Mouse (Mus musculus) liver, embryonic 11.5 days (tissue): ENCODE results near the gene Lamtor2. TPM values are rescaled to one million over a fixed set of nuclear protein-coding genes. Genes with fewer than 3 reads are reported as not detected.
"Not testable (repeated sequence)": the region's sequence is repeated elsewhere in the genome, so short reads cannot be mapped to it uniquely, and the experiment has no call there.

Source experiments
- ATAC-seq: fragments of 200-750 bp; cut with Nextera tagmentation; replicated peaks from 2 replicates; pipeline ENCODE4 v1.8.0; 2017; ENCODE audit warnings: moderate number of reproducible peaks, mild to moderate bottlenecking, moderate TSS enrichment, moderate library complexity; ENCODE audit not compliant: low FRiP score
- DNase-seq: peaks from one replicate; pipeline ENCODE4 v3.0.0-alpha.2; 2017; ENCODE audit warnings: low spot score
- H3K27ac ChIP-seq: fragments of 300-500 bp; sonication (generic); 2 replicates; pipeline ENCODE4 v1.5.1; 2014; ENCODE audit warnings: mild to moderate bottlenecking, low read depth, low read length, control low read depth
- H3K27me3 ChIP-seq: fragments of 300-500 bp; sonication (generic); replicated peaks from 2 replicates; pipeline ENCODE4 v1.6.1; 2014; ENCODE audit warnings: low read length, mixed read lengths; ENCODE audit not compliant: control insufficient read depth, insufficient read depth
- H3K36me3 ChIP-seq: fragments of 300-500 bp; sonication (generic); 2 replicates; pipeline ENCODE4 v1.6.1; 2014; ENCODE audit warnings: mild to moderate bottlenecking, low read length, moderate library complexity, mixed read lengths; ENCODE audit not compliant: control insufficient read depth, insufficient read depth
- H3K4me1 ChIP-seq: fragments of 300-500 bp; sonication (generic); replicated peaks from 2 replicates; pipeline ENCODE4 v1.6.1; 2014; ENCODE audit warnings: low read length, mixed read lengths; ENCODE audit not compliant: control insufficient read depth, insufficient read depth
- H3K4me2 ChIP-seq: fragments of 300-500 bp; sonication (generic); 2 replicates; pipeline ENCODE4 v1.6.1; 2014; ENCODE audit warnings: mild to moderate bottlenecking, control low read depth, moderate library complexity
- H3K4me3 ChIP-seq: fragments of 300-500 bp; sonication (generic); 2 replicates; pipeline ENCODE4 v1.5.1; 2014; ENCODE audit warnings: low read depth, low read length, control low read depth
- H3K9ac ChIP-seq: fragments of 300-500 bp; sonication (generic); 2 replicates; pipeline ENCODE4 v1.6.1; 2014; ENCODE audit warnings: low read depth, low read length, control low read depth
- H3K9me3 ChIP-seq: fragments of 300-500 bp; sonication (generic); 2 replicates; pipeline ENCODE4 v1.6.1; 2016; ENCODE audit warnings: low read length, inconsistent platforms, mixed read lengths; ENCODE audit not compliant: control insufficient read depth
- WGBS: fragments of 180-500 bp; shearing (Covaris S2); extraction: QIAGEN DNeasy Blood & Tissue Kit; methylation state at CpG from one replicate; pipeline ENCODE4 v1.1.7; 2014; 5-methylcytosine and 5-hydroxymethylcytosine counted together
- polyA plus RNA-seq: library from polyadenylated mRNA; unstranded; fragments of >200 nt; fragmentation: Nextera tagmentation; extraction: Ambion mirVana; gene quantifications from 2 replicates; pipeline ENCODE4 v1.2.1, GENCODE M21; 2014

Lamtor2 gene
- polyA plus RNA-seq: 111 and 120 TPM in 2 replicates

- Histone ChIP-seq H3K4me1 (peaks cover 26% of the 10 kb centered on the region), H3K9ac (peak within 1 kb of the TSS; percentile 92), H3K9me3 (no peaks in the 10 kb centered on the region), H3K27me3 (no peaks in the 10 kb centered on the region), H3K4me3 (peak within 1 kb of the TSS; percentile 92), H3K27ac (peak within 1 kb of the TSS; percentile 94), H3K36me3 (peaks cover 24% of the 10 kb centered on the region), H3K4me2 (peak within 1 kb of the TSS; percentile 93)
- DNase-seq (peak; percentile 94), ATAC-seq (peak; percentile 90)
- under 1% methylated on average over 48 of the region's 48 CpGs for WGBS
Measured at GRCm38 (mm10) chr3:88552676-88553524, at the start of gene Lamtor2. Gene Lamtor2, minus strand, starts transcription at chr3:88553074.

- H3K9ac ChIP-seq: no peak overlapping the region
- no peak overlapping the region for H3K4me3 ChIP-seq
- H3K4me2 ChIP-seq: no peak overlapping the region
- H3K4me1 ChIP-seq: peaks cover 13% of the 10 kb centered on the region
- H3K27me3 ChIP-seq: no peaks in the 10 kb centered on the region
- 78% methylated on average over 4 of the region's 4 CpGs for WGBS
- H3K9me3 ChIP-seq: no peaks in the 10 kb centered on the region
- no peak overlapping the region for H3K27ac ChIP-seq
- H3K36me3 ChIP-seq: no peaks in the 10 kb centered on the region
- DNase-seq (no peak), ATAC-seq (no peak)
Measured at GRCm38 (mm10) chr3:88602466-88602865, 49.6 kb upstream of the Lamtor2 start.

- H3K4me2 ChIP-seq, H3K9me3 ChIP-seq, H3K9ac ChIP-seq, H3K4me3 ChIP-seq, DNase-seq, H3K27ac ChIP-seq, H3K27me3 ChIP-seq, ATAC-seq, H3K36me3 ChIP-seq, H3K4me1 ChIP-seq: not testable (repeated sequence)
- 84% methylated on average over 4 of the region's 4 CpGs for WGBS
Measured at GRCm38 (mm10) chr3:88596547-88596946, 43.7 kb upstream of the Lamtor2 start.

GRCm38 (mm10) chr3:88593893-88594580 lies 41.2 kb upstream of the Lamtor2 start:
- H3K4me2 ChIP-seq: no peak overlapping the region
- H3K4me3 ChIP-seq: no peak overlapping the region
- no peaks in the 10 kb centered on the region for H3K36me3 ChIP-seq
- H3K9ac ChIP-seq: no peak overlapping the region
- DNase-seq: no peak
- WGBS: 61% methylated on average over 10 of the region's 10 CpGs
- H3K27ac ChIP-seq: no peak overlapping the region
- peaks cover 6% of the 10 kb centered on the region for H3K4me1 ChIP-seq
- ATAC-seq: no peak
- no peaks in the 10 kb centered on the region for H3K9me3 ChIP-seq
- H3K27me3 ChIP-seq: no peaks in the 10 kb centered on the region

- WGBS: 53% methylated on average over 10 of the region's 10 CpGs
- Histone ChIP-seq H3K4me2 (peak overlapping the region; percentile 43), H3K9ac (no peak overlapping the region)
Measured at GRCm38 (mm10) chr3:88592942-88593576, 40.2 kb upstream of the Lamtor2 start.

GRCm38 (mm10) chr3:88591950-88592731 lies 39.3 kb upstream of the Lamtor2 start:
- H3K27me3 ChIP-seq: no peaks in the 10 kb centered on the region
- ATAC-seq: peak; percentile 54
- DNase-seq: no peak

More at GRCm38 (mm10) chr3:88592942-88593576, 40.2 kb upstream of the Lamtor2 start:
- Histone ChIP-seq H3K36me3 (peaks cover 7% of the 10 kb centered on the region; the same call in 1 of the 2 replicates), H3K4me1 (peaks cover 6% of the 10 kb centered on the region), H3K4me3 (no peak overlapping the region), H3K9me3 (no peaks in the 10 kb centered on the region), H3K27ac (no peak overlapping the region; the same call in 1 of the 2 replicates), H3K27me3 (no peaks in the 10 kb centered on the region)
- DNase-seq: no peak
- no peak for ATAC-seq

GRCm38 (mm10) chr3:88591044-88591443 lies 38.2 kb upstream of the Lamtor2 start:
- no peaks in the 10 kb centered on the region for H3K9me3 ChIP-seq
- ATAC-seq (no peak), DNase-seq (no peak)
- H3K4me1 ChIP-seq: peaks cover 6% of the 10 kb centered on the region
- 57% methylated on average over 3 of the region's 3 CpGs for WGBS
- no peak overlapping the region for H3K9ac ChIP-seq
- H3K4me3 ChIP-seq: no peak overlapping the region
- no peak overlapping the region for H3K4me2 ChIP-seq
- peaks cover 24% of the 10 kb centered on the region for H3K36me3 ChIP-seq
- H3K27ac ChIP-seq: no peak overlapping the region
- H3K27me3 ChIP-seq: no peaks in the 10 kb centered on the region

More at GRCm38 (mm10) chr3:88591950-88592731, 39.3 kb upstream of the Lamtor2 start:
- 36% methylated on average over 9 of the region's 9 CpGs for WGBS
- H3K4me2 ChIP-seq: peak overlapping the region; percentile 33; the same call in 1 of the 2 replicates
- no peak overlapping the region; the same call in 1 of the 2 replicates for H3K9ac ChIP-seq
- H3K4me1 ChIP-seq: peaks cover 6% of the 10 kb centered on the region
- H3K4me3 ChIP-seq: no peak overlapping the region
- no peak overlapping the region for H3K27ac ChIP-seq
- H3K36me3 ChIP-seq: peaks cover 16% of the 10 kb centered on the region; the same call in 1 of the 2 replicates
- H3K9me3 ChIP-seq: no peaks in the 10 kb centered on the region

GRCm38 (mm10) chr3:88590246-88590645 lies 37.4 kb upstream of the Lamtor2 start:
- H3K4me1 ChIP-seq: peaks cover 6% of the 10 kb centered on the region
- H3K27ac ChIP-seq: no peak overlapping the region
- no peak overlapping the region for H3K4me3 ChIP-seq
- H3K4me2 ChIP-seq: no peak overlapping the region
- ATAC-seq (no peak), DNase-seq (no peak)
- H3K9me3 ChIP-seq: no peaks in the 10 kb centered on the region
- no peaks in the 10 kb centered on the region for H3K27me3 ChIP-seq
- no peak overlapping the region for H3K9ac ChIP-seq
- peaks cover 28% of the 10 kb centered on the region for H3K36me3 ChIP-seq
- 44% methylated on average over 5 of the region's 5 CpGs for WGBS
